Mouse (Mus musculus): ENCODE data around the gene Zfp811. TPM values are rescaled to one million over a fixed set of nuclear protein-coding genes. Genes with fewer than 3 reads are reported as not detected.
A peak's percentile ranks its signal among the peaks of the same experiment; 100 is the strongest.
"Not testable (repeated sequence)": the region's sequence is repeated elsewhere in the genome, so short reads cannot be mapped to it uniquely, and the experiment has no call there.

Zfp811 gene
- 10 to 100 TPM in 1 of 2 experiments, 1 to 10 TPM in 1; 7.9 to 10.4 TPM for total RNA-seq (2021)
- long read RNA-seq, experiment 1, partial matches to known transcripts = 0 of 1 reads
- long read RNA-seq, experiment 1, other reads (novel, unspliced or antisense) = 1 of 1 reads
- long read RNA-seq, experiment 2, partial matches to known transcripts = 0 of 5 reads
- long read RNA-seq, experiment 2, other reads (novel, unspliced or antisense) = 3 of 5 reads

DNA sequence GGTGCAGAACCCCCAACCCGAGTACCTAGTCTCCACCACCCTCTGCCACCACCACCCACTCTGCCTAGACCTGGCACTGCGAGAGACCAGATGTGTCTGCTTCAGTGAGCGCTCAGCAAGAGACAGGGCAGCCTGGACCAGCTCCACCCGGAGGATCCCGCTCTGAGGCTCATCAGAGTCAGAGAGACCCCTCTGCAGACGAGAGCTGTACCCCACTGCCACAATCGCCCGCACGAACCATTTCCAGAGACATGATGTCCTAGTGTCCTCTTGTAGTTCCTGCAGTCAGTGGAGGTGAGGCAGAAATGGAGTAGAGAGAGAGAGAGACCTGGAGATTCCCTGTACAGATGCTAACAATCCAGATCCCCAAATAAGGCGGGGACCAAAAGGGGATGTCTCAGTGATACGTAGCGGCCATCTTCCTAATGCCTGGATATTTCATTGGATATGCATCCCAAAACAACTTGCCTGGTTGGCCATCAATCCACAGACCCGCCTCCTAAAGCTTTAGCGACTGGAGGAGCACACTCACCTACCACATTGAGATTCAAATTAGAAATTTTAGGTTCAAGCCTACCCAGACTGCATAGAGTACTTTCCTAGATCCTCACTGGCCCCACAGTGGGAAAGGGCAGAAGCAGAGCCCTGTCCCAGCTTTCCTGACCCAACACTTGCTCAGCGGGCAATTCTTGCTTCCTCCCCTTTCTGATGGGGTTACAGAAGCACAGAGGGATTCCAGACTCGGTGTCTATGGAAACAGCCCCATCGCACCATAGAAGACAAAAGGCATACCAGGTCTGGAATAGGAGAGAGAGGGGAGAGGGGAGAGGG lies at the start of gene Zfp811:
Gene Zfp811, minus strand, starts transcription at position 388 of the 831 bp plus-strand sequence.
- peak; percentile 56 to 81 for DNase-seq (ENCODE audit: low spot score in 2 of 2)

DNA sequence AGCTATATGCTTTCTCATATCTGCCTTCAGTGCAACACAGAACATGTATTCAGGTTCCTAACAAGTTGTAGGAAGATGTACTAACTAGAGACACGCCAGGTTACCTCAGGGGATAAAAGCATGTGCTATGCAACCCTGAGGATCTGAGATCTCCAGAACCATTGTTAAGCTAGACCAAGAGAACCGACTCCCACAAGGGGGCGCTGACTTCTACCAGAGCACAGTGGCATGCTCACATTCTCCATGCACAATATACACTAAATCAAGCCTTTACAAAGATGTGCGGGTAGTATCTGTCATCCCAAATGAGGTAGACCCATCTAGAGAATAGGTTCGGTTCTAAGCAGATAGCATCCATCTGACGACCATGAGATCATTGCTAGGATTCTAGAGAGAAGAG lies 47.0 kb upstream of the Zfp811 start:
- DNase-seq (ENCODE audit: low spot score in 2 of 2) = not testable (repeated sequence)

DNA sequence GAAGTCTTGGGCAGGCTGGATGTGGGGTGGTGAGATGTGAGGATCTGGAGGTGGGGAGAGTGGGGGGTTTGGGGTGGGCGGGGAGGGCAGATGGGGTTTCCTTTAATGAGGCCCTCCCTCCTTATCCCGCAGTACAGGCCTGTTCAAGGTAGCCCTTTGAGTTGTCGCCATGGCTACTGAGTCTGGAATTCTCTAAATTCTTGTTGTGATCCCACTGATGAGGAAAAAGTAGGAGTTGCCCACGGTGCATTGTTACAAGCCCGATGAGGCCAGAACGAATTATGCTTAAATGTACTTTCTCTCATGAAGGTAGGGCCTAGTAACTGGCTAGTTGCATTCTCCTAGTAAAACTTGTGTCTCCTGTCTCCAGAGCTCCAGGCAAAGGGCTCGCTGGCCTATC lies 41.9 kb upstream of the Zfp811 start:
- no peak for DNase-seq (ENCODE audit: low spot score in 2 of 2)

DNA sequence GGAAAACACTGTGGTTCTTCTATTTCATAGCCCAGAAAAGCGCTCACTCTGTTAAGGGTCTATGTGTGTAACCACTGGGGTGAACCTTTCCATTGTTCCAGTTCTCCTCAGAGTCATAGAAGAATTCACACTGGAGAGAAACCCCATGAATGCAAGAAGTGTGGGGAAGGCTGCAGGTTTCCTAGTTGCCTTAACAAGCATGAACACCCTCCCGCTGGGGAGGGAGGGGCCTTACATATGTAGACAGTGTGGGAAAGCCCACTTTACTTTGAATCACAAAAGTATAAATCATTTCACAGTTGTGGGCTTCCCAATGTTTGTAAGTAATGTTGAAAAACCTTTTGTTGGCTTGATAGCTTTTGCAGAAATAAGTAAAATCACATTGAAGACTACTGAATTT lies 31.7 kb upstream of the Zfp811 start:
- no peak for DNase-seq (ENCODE audit: low spot score in 2 of 2)

DNA sequence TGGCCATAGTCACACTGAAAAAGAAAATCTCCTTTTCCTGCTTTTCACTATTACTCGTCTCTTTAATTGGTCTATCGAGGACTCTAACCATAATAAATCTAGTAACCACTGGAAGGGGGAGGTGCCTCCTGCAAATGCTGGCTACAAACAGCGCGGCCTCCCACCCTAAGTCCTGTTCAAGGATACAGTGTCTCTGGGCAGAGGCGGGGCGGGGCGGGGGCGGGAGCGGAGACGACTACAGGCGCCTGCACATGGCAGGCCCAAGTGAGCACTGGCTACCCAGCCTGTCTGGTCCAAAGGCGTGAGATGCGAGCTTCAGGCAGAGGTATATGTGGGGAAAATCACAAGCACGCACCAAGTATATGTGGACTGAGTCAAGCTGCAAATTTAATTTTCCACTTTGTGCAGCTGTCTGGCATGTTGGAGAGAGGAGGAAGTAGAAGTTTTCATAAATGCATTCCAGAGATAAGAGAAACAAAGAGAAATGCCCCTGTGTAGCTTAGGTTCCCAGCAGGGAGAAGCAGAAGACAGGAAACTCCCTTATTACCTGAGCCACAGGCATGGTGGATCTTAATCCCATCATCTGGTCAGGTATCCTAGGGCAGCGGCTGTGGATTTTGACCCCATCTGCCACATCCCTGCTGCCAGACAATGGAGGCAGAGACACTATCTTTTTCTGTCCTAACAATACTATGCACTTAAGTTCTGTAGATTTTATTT lies 29.5 kb upstream of the Zfp811 start:
- DNase-seq (ENCODE audit: low spot score in 2 of 2) = no peak

DNA sequence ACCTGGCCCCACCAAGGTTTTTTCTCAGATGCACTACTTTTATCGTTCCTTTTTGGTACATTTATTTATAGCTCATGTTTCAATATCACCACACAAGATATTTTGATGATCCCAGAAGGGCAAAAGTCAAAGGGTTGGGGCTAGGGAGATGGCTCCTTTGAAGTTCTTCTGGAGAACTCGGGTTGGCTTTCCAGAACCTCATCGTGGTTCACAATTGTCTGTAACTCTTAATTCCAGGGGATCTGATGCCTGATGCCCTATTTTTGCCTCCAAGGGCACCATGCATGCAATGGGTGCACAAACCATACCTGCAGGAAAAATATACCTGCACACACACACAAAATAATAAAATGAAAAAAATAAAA lies 20.7 kb upstream of the Zfp811 start:
- DNase-seq (ENCODE audit: low spot score in 2 of 2) = no peak

DNA sequence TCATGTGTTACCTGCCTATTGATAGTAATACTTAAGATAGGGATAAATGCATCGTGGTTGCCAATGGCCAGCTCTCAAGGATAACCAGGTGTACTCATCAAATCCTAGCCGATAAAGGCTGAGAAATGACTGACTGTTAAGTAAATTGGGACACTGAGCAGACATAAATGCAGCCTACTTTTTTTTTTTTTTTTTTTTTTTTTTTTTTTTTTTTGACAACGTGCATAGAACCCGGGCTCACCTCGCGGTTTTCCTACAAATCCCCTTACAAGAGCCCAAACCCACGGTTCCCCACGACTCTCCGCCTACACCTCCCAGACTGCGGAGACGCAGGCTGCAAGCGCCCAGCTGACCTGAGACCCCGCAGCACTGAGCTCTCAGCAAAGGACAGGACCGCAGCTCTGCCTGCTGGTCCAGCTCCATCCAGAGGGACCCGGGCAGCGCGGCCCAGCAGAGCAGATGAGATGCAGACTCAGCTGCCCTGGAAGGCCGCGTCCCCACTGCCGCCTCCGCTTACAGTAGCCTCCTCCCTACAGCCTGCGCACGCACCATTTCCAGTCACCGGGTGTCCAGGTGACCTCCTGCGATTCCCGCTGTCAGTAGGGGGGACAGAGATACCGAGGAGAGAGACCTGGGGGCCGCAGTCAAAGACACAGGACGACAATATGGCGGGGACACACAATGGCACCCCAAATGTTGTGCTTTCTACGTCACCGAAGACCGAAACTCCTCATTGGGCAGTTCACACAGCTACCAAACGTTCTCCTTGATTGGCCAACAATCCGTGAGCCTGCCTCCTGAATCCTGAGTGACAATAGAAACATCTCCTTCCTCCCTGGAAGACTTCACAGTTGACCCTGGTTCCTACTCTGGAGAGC lies 20.0 kb upstream of the Zfp811 start, which contains the start of gene Zfp799:
Gene Zfp799, minus strand, starts transcription at position 722 of the 878 bp plus-strand sequence.
- DNase-seq (ENCODE audit: low spot score in 2 of 2) = peak; percentile 79 to 89

DNA sequence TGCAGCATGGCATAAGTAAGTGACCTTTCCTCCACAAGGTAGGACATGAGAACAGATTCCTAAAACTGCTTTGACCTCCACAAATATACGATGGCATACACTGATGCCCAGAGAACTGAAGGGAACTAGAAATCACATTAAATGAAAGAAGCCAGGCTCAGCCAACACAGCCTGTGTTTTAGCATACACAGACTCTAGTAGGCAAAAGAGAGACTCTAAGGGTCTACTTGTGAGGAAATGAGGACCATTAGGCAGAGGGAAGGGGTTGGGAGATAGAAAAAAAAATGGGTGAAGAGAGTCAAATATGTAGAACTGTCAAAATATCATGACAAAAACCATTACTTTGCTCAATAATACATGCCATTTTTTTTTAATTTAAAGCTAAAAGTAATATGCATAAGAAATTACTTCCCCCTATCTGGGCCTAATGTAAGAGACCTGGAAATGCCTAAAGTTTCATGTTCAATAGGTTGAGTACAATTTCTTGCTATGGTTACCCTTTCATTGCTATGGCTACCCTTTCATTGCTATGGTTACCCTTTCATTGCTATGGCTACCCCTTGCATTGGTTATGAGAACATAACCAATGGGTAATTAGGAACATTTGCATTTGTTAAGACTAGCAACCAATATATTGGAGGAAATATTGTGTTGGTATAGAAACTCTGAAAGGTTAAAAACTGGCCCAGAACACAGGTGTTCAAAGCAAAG lies 6.5 kb upstream of the Zfp811 start:
- no peak for DNase-seq (ENCODE audit: low spot score in 2 of 2)

DNA sequence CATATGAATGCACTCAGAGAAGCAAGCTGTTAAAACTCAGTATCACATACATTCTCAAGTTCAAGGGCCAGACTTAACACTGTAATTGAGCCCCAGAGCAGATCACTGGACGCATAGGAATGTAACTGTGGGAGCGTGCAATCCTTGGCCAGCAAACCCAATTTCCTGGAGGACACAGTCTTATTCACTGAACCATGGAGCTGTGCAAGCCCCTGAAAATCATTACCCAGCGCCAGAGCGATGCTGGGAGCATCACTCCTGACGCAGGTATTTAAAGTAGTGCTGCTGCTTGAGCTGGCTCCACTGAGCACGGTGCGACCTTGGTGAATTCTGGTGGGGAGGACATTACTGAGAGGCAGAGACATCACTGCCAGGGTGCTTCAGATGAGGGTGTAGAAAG lies 4.4 kb upstream of the Zfp811 start:
- no peak for DNase-seq (ENCODE audit: low spot score in 2 of 2)

DNA sequence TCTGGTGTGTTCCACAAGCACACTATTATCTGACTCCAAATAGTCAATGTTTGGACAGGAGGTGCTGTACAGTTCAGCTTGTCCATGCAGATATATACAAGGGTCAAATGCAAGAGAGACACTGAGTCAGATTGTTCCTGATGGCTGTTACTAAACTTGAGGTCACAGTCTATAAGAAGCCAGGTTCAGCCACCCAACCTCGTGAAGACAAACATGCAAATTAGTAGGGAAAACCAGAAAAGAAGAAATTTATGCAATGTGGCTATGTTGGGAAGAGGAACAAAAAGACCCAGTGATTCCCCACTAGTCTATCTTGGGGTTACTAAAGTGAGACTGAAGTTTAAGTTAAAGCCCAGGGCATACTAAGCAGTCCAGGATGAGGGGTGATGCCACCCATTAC lies 917 bp upstream of the Zfp811 start:
- no peak for DNase-seq (ENCODE audit: low spot score in 2 of 2)

DNA sequence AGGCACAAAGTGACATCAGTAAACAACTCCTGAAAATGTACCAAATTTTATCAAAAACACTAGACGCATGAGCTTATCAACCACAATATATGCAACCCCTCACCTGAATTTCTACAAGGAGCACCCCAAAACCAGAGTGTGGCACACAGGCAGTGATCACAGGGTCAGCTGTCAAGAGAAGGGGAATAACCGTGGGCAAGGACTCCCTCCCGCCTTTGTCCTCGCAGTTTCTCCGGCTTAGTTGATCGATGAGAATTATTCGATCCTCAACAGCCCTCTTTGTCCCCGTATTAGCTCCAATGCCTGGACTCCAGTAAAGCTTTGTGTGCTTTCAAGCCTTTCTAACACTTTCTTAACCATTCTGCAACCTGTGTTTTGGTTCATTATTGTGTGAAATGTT lies 810 bp downstream of the Zfp811 start:
- peak in 1 of 2 experiments; percentile 26 for DNase-seq (ENCODE audit: low spot score in 2 of 2)

DNA sequence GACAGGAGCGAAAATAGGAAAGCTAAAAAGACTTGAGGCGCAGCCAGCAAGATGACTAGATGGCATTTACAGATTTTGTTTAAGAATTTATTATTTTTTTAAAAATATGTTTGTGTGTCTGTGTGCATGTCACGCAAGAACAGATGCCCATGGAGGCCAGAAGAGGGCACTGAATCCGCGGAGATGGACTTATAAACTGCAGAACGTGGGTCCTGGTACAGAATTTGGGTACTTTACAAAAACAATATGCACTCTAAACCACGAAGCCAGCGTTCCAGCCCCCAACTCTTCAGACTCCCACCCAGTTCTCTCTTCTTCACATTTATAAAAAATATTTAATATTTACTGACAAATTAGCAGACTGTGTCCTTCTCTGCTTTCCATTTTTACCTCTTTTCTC lies 20.5 kb downstream of the Zfp811 start:
- DNase-seq (ENCODE audit: low spot score in 2 of 2) = no peak

DNA sequence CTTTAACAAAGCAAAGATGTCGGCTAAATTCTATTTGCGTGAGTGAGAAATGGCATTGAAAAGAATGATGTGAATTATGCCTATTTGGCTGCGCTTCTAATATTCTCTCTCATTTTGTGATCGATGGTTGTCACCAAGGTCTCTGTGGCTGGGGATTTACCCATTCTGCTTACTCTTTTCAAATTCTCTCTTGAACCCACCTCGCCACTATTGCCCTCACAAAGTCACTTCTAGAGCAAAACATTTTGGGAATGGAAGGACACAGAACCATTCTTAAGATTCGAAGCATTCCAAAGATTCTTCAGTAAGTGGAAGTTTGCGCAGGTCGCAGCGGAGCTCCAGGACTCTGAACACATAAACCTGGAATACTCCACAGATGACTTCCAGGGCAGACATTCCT lies 21.2 kb downstream of the Zfp811 start:
- no peak for DNase-seq (ENCODE audit: low spot score in 2 of 2)

DNA sequence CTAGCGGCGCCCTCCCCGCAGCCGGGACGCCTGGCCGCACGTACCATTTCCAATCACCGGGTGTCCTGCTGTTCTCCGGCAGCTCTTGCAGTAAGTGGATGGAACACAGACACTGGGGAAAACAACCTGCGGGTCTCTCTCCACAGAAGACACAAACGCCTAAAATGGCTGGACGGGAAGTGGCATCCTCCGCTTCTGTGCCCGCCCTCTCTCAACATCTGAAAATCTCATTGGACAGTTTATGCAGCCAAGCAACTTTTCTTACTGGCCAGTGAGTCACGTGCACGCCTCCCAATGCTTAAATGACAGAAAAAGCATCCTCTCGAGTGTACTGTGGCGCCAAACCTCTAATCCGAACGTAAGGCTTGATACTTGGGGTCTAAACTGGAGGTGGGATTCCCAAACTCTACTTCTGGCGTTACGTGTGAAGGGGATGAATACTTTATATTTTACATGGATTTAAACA lies 21.6 kb downstream of the Zfp811 start, which contains the start of gene Zfp871:
Gene Zfp871, minus strand, starts transcription at position 194 of the 466 bp plus-strand sequence.
- DNase-seq (ENCODE audit: low spot score in 2 of 2) = peak; percentile 87 to 96

DNA sequence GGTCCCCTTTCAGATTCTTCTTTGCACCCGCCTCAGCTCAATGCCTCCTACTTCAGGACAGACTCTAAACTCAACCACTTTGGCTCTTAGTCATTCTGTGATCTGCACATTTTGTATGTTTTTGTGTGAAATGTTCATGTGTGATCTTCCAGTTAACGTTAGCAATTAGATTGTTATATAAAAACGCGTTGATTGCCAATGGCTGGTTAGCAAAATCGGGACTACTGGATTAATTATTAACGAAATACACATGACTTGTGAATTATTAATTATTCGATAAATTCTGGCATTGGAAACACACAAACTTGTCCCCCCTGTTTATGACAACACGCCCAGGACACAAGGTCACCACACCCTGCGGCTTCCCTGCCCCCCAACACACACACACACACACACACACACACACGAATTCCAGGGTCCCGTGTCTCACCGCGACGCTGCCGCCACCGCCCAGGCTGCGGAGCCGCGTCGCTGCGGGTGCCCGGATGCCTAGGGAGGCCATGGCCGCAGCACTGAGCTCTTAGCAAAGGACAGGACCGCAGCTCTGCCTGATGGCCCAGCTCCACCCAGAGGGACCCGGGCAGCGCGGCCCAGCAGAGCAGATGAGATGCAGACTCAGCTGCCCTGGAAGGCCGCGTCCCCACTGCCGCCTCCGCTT lies 22.2 kb downstream of the Zfp811 start:
- peak in 1 of 2 experiments; percentile 29 for DNase-seq (ENCODE audit: low spot score in 2 of 2)

DNA sequence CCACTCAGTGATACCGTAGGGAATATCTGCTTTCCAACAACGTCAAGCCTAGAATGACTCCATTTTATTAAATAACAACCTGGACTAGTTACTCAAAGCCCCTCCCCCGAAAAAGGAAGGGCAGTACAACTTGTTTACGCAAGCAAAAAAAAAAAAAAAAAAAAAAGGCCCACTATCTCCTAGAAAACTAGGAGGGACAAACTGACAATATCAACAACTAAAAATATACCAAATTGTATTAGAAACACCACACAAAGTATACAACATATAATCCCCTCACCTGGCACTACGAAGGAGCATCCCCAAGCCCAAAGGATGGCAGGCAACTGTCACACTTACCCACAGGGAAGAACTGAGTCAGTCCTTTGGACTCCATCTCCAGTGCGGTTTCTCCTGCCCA lies 22.8 kb downstream of the Zfp811 start:
- DNase-seq (ENCODE audit: low spot score in 2 of 2) = no peak

DNA sequence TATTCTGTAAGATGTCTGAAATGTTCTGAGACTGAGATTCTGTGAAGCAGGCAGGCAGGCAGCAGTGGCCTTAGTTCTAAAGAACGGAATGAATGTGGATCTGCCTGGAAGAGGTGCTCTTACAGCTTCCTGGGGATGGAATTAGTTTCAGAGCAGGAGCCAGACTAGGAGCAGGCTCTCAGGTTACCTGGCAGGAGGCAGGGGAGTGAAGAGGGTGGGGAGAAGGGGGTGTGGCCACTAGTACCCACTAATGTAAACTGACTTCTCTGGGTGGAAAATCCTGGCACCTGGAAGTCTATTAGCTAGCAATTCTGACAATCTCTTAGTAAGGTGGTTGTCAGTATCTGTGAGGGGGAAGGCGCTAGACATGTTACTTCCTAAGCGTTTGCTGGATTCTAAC lies 24.1 kb downstream of the Zfp811 start:
- DNase-seq (ENCODE audit: low spot score in 2 of 2) = no peak

DNA sequence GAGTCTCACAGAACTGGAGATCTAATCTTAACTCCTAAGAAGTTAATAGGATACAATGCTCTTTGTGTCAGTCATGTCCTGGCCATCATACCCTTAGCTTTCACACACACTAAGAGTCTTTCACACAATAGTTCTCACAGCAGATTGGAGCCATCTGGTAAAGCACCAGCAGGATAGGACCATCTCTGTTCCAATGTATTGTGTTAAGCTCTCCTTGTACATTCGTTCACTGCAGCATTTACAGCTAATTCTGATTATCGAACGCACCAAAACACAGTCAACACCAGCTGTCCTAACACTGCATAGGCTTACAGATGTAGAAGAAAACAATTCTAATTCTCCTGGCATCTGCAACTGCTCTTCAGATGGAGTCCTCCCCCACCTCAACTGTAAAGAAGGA lies 32.2 kb downstream of the Zfp811 start:
- peak; percentile 12 to 62 for DNase-seq (ENCODE audit: low spot score in 2 of 2)

DNA sequence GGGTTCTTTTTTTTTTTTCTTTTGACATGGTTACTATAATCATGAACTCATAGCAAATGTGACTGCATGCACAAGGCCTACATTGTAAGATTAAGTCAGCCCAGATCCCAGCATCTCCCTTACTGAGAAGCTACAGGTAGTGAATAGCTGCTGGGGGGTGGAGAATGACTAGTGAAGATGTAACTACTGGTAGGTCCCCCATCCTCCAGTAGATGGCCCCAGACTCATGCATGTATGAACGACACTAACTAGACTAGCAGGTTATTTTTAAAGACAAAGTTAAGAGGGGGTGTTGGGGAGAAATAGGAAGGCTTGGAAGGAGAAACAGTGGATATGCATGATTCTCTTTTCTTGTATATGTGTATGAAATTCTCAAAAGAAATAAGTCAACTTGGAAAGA lies 38.5 kb downstream of the Zfp811 start:
- no peak for DNase-seq (ENCODE audit: low spot score in 2 of 2)

DNA sequence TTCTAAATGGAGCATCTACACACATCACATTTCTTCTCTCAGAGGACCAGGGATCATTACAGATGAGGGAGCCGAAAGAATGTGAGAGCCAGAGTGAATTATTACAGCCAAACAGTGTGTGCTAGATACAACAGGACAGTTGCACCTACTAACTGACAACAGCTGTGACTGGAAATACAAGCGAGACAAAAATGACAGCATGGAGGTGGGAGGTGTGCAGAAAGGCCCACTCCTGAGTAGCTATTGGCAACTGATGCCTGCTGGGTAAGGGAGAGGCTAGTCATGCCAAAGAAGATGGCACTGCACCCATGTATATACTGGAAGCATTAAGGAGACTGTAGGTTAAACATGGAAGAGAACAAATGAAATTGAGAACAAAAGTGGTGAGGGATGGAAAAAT lies 43.3 kb downstream of the Zfp811 start:
- DNase-seq (ENCODE audit: low spot score in 2 of 2) = no peak

All from layer of hippocampus, postnatal 14 days (tissue).